Comparison of ENCODE assay signal across 15 mouse cellular contexts in genomic region chr1:148664409-148664808, GRCm38 (mm10).
"Had no signal": no experiment of that assay in that cellular context is flagged by ENCODE, and none has a peak within 500 bp of the region (broad histone marks: within the 10 kb centered on the region; RNA-seq: fewer than 3 reads in every experiment).

No protein-coding gene starts in this region.

- H3K36me3 ChIP-seq: midbrain, embryonic 10.5 days; midbrain, embryonic 12.5 days; neural tube, embryonic 13.5 days; neural tube, embryonic 15.5 days had no signal

- H3K9me3 ChIP-seq: midbrain, embryonic 10.5 days; midbrain, embryonic 12.5 days; neural tube, embryonic 13.5 days; neural tube, embryonic 15.5 days had no signal

- H3K27ac ChIP-seq: midbrain, embryonic 10.5 days; midbrain, embryonic 12.5 days; neural tube, embryonic 13.5 days; neural tube, embryonic 15.5 days had no signal

- H3K4me3 ChIP-seq: midbrain, embryonic 10.5 days; midbrain, embryonic 12.5 days; myocyte; neural tube, embryonic 13.5 days; neural tube, embryonic 15.5 days had no signal

- H3K4me2 ChIP-seq: lung, embryonic 14.5 days; midbrain, embryonic 12.5 days; neural tube, embryonic 13.5 days; neural tube, embryonic 15.5 days had no signal

- H3K4me1 ChIP-seq: midbrain, embryonic 10.5 days; midbrain, embryonic 12.5 days; neural tube, embryonic 13.5 days; neural tube, embryonic 15.5 days had no signal

- H3K27me3 ChIP-seq: midbrain, embryonic 12.5 days; neural tube, embryonic 13.5 days; neural tube, embryonic 15.5 days had no signal

- H3K9ac ChIP-seq: lung, embryonic 14.5 days; midbrain, embryonic 12.5 days; neural tube, embryonic 13.5 days; neural tube, embryonic 15.5 days had no signal

- ATAC-seq: midbrain, embryonic 16.5 days had no signal

- DNase-seq: lung, adult 18-20 months; lung, embryonic 14.5 days; lung, postnatal 10 days; lung, postnatal 4 days; retina, postnatal 1 day; right cerebral cortex, postnatal 14 days; thymus, adult 18-20 months; thymus, postnatal 14 days; thymus, postnatal 36 days had no signal
